Mouse (Mus musculus) limb, embryonic 11.5 days (tissue): Measurements from ENCODE around the gene Adgrf3. TPM values are rescaled to one million over a fixed set of nuclear protein-coding genes. Genes with fewer than 3 reads are reported as not detected.
"Not testable (repeated sequence)": the region's sequence is repeated elsewhere in the genome, so short reads cannot be mapped to it uniquely, and the experiment has no call there.

Experiments used
- ATAC-seq: fragments of 200-750 bp; cut with Nextera tagmentation; 2 replicates; pipeline ENCODE4 v1.8.0; 2017; ENCODE audit warnings: low read depth; ENCODE audit not compliant: insufficient number of reproducible peaks, low FRiP score, low TSS enrichment
- DNase-seq: peaks from one replicate; pipeline ENCODE4 v3.0.0-alpha.2; 2015; ENCODE audit warnings: low spot score
- H3K27ac ChIP-seq: fragments of 300-500 bp; sonication (generic); replicated peaks from 2 replicates; pipeline ENCODE4 v1.5.1; 2014; ENCODE audit warnings: low read depth, mild to moderate bottlenecking, low read length
- H3K27me3 ChIP-seq: fragments of 300-500 bp; sonication (generic); 2 replicates; pipeline ENCODE4 v1.6.1; 2014; ENCODE audit warnings: mild to moderate bottlenecking, low read length, mixed read lengths; ENCODE audit not compliant: control insufficient read depth, insufficient read depth
- H3K36me3 ChIP-seq: fragments of 300-500 bp; sonication (generic); 2 replicates; pipeline ENCODE4 v1.6.1; 2014; ENCODE audit warnings: mild to moderate bottlenecking, low read length, moderate library complexity, mixed read lengths; ENCODE audit not compliant: control insufficient read depth, insufficient read depth
- H3K4me1 ChIP-seq: fragments of 300-500 bp; sonication (generic); 2 replicates; pipeline ENCODE4 v1.6.1; 2014; ENCODE audit warnings: low read length, mixed read lengths; ENCODE audit not compliant: control insufficient read depth, insufficient read depth
- H3K4me2 ChIP-seq: fragments of 300-500 bp; sonication (generic); 2 replicates; pipeline ENCODE4 v1.6.1; 2014; ENCODE audit warnings: low read depth, mild to moderate bottlenecking, moderate library complexity; ENCODE audit not compliant: severe bottlenecking
- H3K4me3 ChIP-seq: fragments of 300-500 bp; sonication (generic); 2 replicates; pipeline ENCODE4 v1.5.1; 2014; ENCODE audit warnings: low read depth, low read length
- H3K9ac ChIP-seq: fragments of 300-500 bp; sonication (generic); 2 replicates; pipeline ENCODE4 v1.6.1; 2014; ENCODE audit warnings: mild to moderate bottlenecking, low read length
- H3K9me3 ChIP-seq: fragments of 300-500 bp; sonication (generic); 2 replicates; pipeline ENCODE4 v1.6.1; 2016; ENCODE audit warnings: low read length; ENCODE audit not compliant: control insufficient read depth
- WGBS: fragments of 180-500 bp; shearing (Covaris S2); extraction: QIAGEN DNeasy Blood & Tissue Kit; methylation state at CpG from one replicate; pipeline ENCODE4 v1.1.7; 2014; 5-methylcytosine and 5-hydroxymethylcytosine counted together
- polyA plus RNA-seq: library from polyadenylated mRNA; unstranded; fragments of >200 nt; fragmentation: Nextera tagmentation; extraction: Ambion mirVana; gene quantifications from 2 replicates; pipeline ENCODE4 v1.2.1, GENCODE M21; 2014

The Adgrf3 gene
- polyA plus RNA-seq, 1 experiment from 2014 or later, result not detected

- H3K27ac ChIP-seq, result no peak overlapping the region
- 16% methylated on average over 4 of the region's 4 CpGs for WGBS
- H3K36me3 ChIP-seq, result no peaks in the 10 kb centered on the region
- no peaks in the 10 kb centered on the region for H3K4me1 ChIP-seq
- no peaks in the 10 kb centered on the region for H3K9me3 ChIP-seq
- no peak overlapping the region for H3K4me3 ChIP-seq
- DNase-seq (peak; percentile 74), ATAC-seq (no peak)
- H3K27me3 ChIP-seq, result no peaks in the 10 kb centered on the region
- H3K9ac ChIP-seq, result no peak overlapping the region
- H3K4me2 ChIP-seq, result no peak overlapping the region
These were observed 9.4 kb upstream of the Adgrf3 start for GRCm38 (mm10) chr5:30214889-30215288.

- not testable (repeated sequence) for H3K27ac ChIP-seq, H3K4me3 ChIP-seq, H3K9ac ChIP-seq, H3K27me3 ChIP-seq, H3K36me3 ChIP-seq, H3K4me2 ChIP-seq, H3K4me1 ChIP-seq, H3K9me3 ChIP-seq, ATAC-seq, DNase-seq
- 84% methylated on average over 5 of the region's 5 CpGs for WGBS
These were observed 5.2 kb upstream of the Adgrf3 start for GRCm38 (mm10) chr5:30210758-30211157.

- H3K4me2 ChIP-seq, result no peak overlapping the region
- H3K4me3 ChIP-seq, result no peak overlapping the region
- WGBS, result 66% methylated on average over 6 of the region's 6 CpGs
- no peaks in the 10 kb centered on the region for H3K4me1 ChIP-seq
- no peak for ATAC-seq
- no peak overlapping the region for H3K9ac ChIP-seq
- no peaks in the 10 kb centered on the region for H3K27me3 ChIP-seq
- H3K27ac ChIP-seq, result no peak overlapping the region
- no peaks in the 10 kb centered on the region for H3K36me3 ChIP-seq
- H3K9me3 ChIP-seq, result no peaks in the 10 kb centered on the region
- DNase-seq, result peak; percentile 54
These were observed 1.8 kb upstream of the Adgrf3 start for GRCm38 (mm10) chr5:30207276-30207675.

GRCm38 (mm10) chr5:30205034-30205433 is 488 bp downstream of the Adgrf3 start:
- no peaks in the 10 kb centered on the region for H3K4me1 ChIP-seq
- H3K27me3 ChIP-seq, result no peaks in the 10 kb centered on the region
- no peak overlapping the region for H3K4me3 ChIP-seq
- DNase-seq, result no peak
- ATAC-seq, result no peak
- H3K9ac ChIP-seq, result no peak overlapping the region
- H3K27ac ChIP-seq, result no peak overlapping the region
- no peaks in the 10 kb centered on the region for H3K36me3 ChIP-seq
- H3K9me3 ChIP-seq, result no peaks in the 10 kb centered on the region
- no peak overlapping the region for H3K4me2 ChIP-seq
- 71% methylated on average over 3 of the region's 3 CpGs for WGBS

- 58% methylated on average over 1 of the region's 1 CpGs for WGBS
These were observed 1.1 kb downstream of the Adgrf3 start for GRCm38 (mm10) chr5:30204441-30204840.

GRCm38 (mm10) chr5:30203216-30203885 is 2.2 kb downstream of the Adgrf3 start:
- ATAC-seq, result no peak
- WGBS, result 77% methylated on average over 10 of the region's 10 CpGs

More at GRCm38 (mm10) chr5:30204441-30204840, 1.1 kb downstream of the Adgrf3 start:
- Histone ChIP-seq H3K9me3 (no peaks in the 10 kb centered on the region), H3K27ac (no peak overlapping the region), H3K27me3 (no peaks in the 10 kb centered on the region), H3K4me1 (no peaks in the 10 kb centered on the region), H3K4me2 (no peak overlapping the region), H3K9ac (no peak overlapping the region), H3K36me3 (no peaks in the 10 kb centered on the region), H3K4me3 (no peak overlapping the region)
- ATAC-seq (no peak), DNase-seq (no peak)

GRCm38 (mm10) chr5:30202221-30202620 is 3.3 kb downstream of the Adgrf3 start:
- 88% methylated on average over 7 of the region's 7 CpGs for WGBS
- Histone ChIP-seq H3K4me1 (no peaks in the 10 kb centered on the region), H3K4me3 (no peak overlapping the region), H3K27ac (no peak overlapping the region), H3K9ac (no peak overlapping the region), H3K9me3 (no peaks in the 10 kb centered on the region), H3K36me3 (no peaks in the 10 kb centered on the region), H3K4me2 (no peak overlapping the region), H3K27me3 (no peaks in the 10 kb centered on the region)
- DNase-seq (no peak), ATAC-seq (no peak)

More at GRCm38 (mm10) chr5:30203216-30203885, 2.2 kb downstream of the Adgrf3 start:
- H3K9ac ChIP-seq, result no peak overlapping the region
- no peaks in the 10 kb centered on the region for H3K27me3 ChIP-seq
- H3K9me3 ChIP-seq, result no peaks in the 10 kb centered on the region
- DNase-seq, result no peak
- no peak overlapping the region for H3K4me2 ChIP-seq
- no peaks in the 10 kb centered on the region for H3K4me1 ChIP-seq
- no peak overlapping the region for H3K4me3 ChIP-seq
- H3K27ac ChIP-seq, result no peak overlapping the region
- H3K36me3 ChIP-seq, result no peaks in the 10 kb centered on the region

- Histone ChIP-seq H3K36me3 (no peaks in the 10 kb centered on the region), H3K27me3 (no peaks in the 10 kb centered on the region), H3K9me3 (no peaks in the 10 kb centered on the region), H3K9ac (no peak overlapping the region), H3K4me1 (no peaks in the 10 kb centered on the region), H3K4me3 (no peak overlapping the region), H3K4me2 (no peak overlapping the region), H3K27ac (no peak overlapping the region)
- 58% methylated on average over 5 of the region's 5 CpGs for WGBS
- no peak for DNase-seq
- ATAC-seq, result no peak
These were observed 4.0 kb downstream of the Adgrf3 start for GRCm38 (mm10) chr5:30201521-30201920.

- DNase-seq (no peak), ATAC-seq (no peak)
- no peak overlapping the region for H3K27ac ChIP-seq
- no peak overlapping the region for H3K4me2 ChIP-seq
- no peak overlapping the region for H3K4me3 ChIP-seq
- H3K27me3 ChIP-seq, result no peaks in the 10 kb centered on the region
- H3K9me3 ChIP-seq, result no peaks in the 10 kb centered on the region
- WGBS, result 77% methylated on average over 7 of the region's 7 CpGs
- no peaks in the 10 kb centered on the region for H3K4me1 ChIP-seq
- no peaks in the 10 kb centered on the region for H3K36me3 ChIP-seq
- no peak overlapping the region for H3K9ac ChIP-seq
These were observed 7.3 kb downstream of the Adgrf3 start for GRCm38 (mm10) chr5:30198257-30198656.
